Mouse (Mus musculus) urinary bladder, postnatal 25 days (tissue): ENCODE data around the gene Pllp.

Experiments
- DNase-seq: peaks from one replicate; pipeline ENCODE4 v3.0.0; 2022; ENCODE audit warnings: low spot score

Gene Pllp

DNA sequence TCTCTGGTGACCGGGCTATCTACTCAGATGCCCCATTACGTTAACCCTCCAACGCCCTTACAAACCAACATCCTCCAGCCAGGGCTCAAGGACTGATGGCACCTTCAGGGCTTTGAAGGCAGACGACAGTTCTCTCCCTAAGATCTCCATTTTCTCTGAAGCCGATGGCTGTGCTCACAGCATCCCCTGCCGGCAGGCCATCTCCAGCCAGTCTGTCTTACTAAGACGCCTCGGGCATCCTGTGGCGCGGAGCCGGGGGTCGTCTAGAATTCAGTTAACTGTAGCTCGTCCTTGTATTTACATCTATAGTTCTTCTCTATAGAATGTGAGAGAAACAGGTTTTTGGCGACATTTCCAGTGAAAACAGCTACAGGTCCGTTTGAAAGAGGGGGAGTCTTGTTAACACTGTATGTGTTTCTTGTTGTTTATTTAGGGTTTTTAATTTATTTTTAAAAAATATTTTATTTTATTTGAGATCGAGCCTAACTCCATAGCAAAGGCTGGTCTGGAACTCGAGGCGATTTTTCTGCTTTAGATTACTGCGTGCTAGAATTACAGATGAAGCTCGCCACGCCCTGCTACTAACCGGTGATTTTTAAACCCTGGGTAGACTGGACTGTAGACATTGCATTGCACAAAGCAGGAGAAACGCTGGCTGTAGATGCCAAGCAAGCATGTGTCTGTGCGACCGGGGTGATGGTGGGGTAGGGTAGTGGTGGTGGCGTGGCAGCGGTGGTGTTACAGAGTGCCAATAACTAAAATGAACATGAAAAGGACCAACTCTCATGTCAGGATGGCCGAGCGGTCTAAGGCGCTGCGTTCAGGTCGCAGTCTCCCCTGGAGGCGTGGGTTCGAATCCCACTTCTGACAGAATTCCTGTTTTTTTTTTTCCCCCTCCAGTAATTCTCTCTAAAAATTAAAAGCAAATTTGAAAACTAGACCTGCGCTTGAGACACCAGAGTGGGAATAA lies 7.1 kb upstream of the Pllp start:
- peak; percentile 70 for DNase-seq

DNA sequence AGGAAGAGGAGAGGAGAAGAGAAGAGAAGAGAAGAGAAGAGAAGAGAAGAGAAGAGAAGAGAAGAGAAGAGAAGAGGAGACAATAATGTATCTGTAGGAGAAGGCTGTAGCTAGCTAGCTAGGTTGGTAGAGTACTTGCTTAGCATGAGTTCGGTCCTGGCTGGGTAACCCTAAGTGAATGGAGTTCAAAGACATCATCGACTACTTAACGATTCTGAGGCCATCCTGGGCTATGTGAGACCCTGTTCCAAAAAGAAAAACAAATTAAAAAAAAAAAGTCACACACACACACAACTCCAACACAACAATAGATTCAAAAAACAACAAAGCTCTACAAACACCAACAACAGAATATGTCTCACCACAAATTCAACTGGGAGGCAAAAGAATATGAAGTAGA lies 6.1 kb upstream of the Pllp start:
- no peak for DNase-seq

DNA sequence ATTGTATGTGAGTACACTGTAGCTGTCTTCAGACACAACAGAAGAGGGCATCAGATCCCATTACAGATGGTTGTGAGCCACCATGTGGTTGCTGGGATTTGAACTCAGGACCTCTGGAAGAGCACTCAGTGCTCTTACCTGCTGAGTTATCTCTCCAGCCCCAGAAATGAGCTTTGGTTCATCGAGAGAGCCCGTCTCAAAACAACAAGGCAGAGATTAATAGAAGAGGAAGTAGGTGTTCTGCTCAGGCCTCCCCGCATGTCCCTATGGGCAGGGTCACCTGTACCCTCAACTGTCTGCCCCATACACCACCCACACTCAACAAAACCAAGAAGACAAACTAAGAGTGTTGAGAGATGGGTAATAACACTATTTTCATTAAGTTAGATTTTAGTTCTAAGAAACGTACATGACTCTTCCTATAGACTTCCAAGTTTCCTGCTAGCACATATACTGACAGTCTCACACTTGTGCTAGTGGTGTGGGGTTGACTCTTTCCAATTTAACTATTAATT lies 4.4 kb upstream of the Pllp start:
- peak; percentile 1 for DNase-seq

DNA sequence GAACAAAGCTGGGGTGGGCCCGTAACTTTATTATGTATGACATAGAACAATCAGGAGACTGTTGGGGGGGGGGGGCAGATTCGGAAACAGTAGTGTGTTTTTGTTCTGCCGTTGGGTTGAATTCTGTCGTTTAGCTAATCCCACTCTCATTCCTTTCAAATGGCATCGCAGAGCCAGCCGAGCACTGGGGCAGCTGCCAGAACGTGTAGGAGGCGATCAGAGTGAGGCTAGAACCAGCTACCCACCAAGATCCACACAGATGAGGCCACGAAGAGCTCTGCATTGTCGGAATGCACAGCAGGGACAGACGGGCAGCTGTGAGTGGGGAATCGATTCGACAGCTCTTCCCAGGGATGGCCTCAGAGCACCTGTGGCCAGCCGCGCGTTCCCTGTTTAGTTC lies 3.3 kb upstream of the Pllp start:
- no peak for DNase-seq

DNA sequence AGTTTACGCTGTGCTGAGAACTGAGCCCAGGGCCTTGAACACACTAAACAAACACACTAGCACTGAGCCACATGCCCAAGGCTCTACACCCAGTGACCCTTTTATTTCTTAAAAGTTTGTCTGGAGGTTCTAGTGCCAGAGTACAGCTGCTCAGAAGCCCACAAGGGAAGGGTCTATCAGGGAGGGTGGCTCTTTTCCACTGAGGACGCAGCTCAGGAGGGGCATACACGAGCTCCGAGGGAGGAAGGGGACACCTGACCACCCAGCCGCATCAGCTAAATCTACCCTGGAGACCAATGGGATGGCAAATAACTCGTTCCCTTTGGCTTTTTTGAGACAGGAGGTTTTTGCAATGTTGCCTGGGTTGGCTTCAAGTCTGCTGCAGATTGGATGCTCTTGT lies 1.9 kb upstream of the Pllp start:
- DNase-seq = no peak

DNA sequence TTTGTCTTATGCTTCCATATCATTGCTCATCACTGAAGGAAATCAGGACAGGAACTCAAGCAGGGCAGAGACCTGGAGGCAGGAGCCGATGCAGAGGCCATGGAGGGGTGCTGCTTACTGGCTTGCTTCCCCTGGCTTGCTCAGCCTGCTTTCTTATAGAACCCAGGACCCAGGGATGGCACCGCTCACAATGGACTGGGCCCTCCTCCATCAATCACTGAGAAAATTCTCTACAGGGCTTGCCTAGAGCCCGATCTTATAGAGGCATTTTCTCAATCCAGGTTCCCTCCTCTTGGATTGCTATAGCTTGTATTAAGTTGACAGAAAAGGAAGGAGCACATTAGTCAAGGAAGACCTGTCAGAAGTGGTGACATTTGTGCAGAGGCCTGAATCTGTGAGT lies 488 bp upstream of the Pllp start:
- DNase-seq = no peak

DNA sequence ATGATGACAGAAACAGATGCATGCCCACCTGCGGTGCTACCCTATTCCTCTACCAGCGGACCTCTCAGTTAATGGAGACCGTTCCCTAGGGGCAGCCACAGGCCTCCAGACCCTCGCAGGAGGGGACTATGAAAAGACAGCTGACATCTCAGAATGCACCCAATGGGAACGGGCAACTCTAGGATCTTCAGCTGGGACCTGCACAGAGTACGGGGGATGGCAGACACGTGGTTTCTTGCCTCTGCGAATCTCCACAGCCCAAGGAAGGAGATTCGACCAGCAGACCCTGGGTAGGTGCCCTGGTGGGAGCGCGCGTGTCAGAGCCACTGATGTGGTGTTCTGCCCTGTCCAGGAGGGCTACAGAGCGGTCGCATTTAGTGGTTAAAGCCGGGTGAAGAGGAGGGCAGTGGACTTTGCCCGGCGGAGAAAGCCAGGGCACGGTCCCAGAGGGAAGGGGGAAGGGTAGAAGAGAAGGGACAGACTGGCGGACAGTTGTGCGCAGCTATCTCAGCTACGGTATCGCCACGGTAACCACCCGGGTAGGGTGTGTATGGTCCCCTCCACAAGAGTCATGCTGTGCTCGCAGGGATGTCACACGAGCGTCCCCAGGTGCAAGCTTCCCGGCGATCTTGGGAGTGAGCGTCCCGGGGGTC lies 611 bp downstream of the Pllp start:
- DNase-seq = no peak

DNA sequence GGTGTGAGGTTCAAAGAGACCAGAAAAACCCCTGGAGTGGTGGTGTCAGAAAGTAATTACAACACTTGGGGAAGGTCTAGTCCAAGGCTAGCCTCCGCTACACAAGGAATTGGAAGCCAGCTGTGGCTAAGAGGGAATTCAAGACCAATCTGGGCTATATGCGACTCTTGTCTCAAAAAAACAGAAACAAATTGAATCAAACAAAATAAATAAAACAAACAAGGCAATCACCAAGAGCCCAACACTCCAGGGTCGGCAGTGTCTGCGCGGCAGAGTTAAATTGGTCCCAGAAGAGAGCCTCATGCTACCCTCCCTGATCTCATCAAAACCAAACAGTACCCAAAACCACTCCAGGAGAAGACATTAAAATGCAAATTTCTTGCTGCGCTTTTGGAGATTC lies 1.4 kb downstream of the Pllp start:
- no peak for DNase-seq

DNA sequence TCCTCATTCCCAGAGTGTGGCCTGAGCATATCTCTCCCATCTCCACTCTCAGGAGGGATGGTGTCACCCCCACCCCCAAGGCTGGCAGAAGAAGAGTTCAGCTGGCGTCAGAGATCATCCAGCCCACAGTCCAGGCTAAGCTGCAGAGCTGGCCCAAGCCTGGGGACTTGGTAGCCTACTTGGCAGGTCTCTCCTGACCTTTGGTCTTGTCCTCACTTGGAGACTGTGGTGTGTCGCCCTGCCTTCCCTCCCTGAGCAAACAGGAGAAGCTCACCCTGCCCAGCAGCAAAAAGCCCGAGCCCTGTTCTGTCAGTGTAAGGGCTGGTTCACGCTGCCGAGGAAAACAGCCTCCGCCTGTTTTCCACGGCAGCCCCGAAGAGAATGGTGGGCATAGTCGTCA lies 10.1 kb downstream of the Pllp start:
- no peak for DNase-seq

DNA sequence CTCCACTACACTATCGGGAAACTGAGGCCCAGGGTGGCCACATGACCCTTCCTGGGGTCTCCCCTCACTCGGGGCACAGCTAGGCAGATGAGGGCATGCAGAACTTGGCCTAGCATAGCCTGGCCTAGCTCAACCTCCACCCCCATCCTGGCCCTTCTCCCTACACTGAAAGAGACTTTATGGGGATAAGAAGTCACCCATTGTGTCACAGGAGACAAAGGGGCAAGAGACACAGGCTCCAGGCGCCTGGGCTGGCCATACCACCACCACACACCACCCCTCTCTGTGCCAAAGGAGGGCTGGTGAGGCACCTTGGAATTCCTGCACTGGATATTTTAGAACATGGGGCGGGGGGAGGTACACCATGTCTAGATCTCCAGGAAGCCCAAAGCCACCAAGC lies 11.8 kb downstream of the Pllp start:
- no peak for DNase-seq

DNA sequence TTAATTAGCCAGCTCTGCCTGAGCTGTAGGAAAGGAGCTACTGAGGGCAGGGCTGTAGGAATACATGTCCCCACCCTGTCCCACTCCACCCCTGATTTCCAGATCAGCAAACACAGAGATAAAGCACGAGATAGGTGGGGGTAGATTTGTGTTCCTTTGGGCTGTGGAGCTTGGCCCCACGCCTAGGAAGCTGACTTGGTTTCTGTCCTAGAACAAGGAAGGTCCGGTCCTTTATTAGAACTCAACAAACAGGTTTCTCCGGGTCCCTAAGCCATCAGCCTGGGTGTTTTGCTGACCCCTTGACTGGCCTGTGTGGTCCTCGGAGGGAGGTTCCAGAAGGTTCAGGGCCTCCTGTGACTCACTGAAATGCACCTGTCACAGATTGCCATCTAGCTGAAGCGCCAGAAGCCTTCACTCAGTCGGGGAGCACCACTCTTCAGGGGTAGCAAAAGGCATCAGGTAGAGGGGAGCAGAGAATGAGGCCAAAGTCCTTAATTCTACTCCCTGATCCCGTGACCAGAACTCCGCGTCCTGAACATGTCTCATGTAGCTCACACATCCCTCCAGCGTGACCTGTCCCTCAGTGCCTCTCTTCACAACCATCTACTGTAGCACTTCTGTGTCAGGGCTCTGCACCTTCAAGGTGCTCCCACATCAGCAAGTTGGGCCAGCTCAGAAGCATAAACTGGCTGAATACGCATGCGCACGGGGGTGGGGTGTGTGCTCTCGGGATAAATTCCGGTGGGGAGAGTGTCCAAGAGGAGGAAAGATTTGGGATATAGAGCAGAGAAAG lies 13.2 kb downstream of the Pllp start:
- DNase-seq = peak; percentile 47

DNA sequence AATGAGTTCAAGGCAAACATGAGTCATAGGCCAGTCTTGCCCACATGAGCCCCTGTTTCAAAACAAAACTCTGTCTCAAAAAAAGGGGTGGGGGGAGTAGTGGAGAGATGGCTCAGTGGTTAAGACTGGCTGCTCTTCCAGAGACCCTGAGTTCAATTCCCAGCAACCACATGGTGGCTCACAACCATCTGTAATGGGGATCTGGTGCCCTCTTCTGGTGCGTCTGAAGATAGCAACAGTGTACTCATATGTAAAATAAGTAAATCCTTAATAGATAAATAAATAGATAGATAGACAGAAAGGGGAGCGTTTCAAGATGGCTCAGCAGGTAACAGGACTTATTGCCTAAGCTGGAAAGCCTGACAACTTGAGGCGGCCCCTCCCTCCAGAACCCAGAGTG lies 15.7 kb downstream of the Pllp start:
- DNase-seq = no peak

DNA sequence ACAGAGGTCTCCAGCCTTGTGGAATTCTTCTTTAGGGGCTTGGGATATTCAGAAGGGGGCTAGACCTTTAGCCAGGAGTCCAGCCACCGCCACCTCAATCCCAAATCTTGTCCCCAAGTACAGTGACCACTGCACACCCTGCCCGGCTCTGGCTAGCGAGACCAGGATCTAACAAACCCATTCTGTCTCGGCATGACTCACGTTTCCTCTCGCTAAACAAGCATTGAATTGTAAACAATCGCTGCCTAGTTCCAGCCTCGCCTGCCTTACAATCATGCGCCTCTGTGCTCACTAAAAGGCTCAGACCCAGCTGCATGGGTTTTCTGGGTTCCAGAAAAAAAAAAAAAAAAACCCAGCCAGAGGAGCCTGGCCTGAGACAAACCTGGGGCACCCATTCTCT lies 17.5 kb downstream of the Pllp start:
- no peak for DNase-seq

DNA sequence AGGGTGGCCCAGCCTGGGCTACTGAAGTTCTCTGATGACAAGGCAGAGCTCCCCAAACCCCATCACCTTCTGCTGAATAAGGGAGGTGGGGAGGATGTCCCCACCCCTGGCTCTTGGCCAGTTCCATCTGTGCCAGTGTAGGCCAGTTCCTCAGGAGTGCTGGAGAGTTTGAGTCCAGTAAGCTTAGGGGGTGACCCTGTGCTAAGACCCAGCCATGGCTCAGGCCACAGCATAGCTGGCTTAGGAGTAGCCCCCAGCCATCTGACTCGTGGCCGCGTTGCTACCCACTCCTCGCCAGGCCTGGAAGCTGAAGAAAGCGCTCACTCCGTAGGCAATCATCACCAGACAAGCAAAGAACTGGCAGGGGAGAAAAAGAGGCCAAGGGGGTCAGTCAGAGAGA lies 20.2 kb downstream of the Pllp start:
- DNase-seq = no peak

DNA sequence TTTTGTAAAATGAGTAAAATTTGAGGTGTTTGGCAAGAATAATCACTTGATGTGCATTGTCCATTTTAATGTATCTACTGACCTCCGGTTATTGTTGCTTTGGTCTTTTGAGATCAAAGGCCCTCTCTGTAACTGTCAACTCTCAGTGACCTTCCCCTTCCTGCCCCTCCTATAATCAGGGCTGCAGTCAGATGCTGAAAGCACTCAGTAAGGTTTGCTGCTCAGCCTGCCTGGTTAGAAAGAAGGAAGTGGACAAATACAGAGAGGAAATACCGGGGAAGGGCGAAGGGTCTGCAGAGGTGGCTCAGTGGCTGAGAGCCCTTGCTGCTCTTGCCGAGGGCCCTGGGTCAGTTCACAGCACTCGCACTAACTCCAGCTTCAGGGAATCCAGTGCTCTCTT lies 21.7 kb downstream of the Pllp start:
- no peak for DNase-seq

DNA sequence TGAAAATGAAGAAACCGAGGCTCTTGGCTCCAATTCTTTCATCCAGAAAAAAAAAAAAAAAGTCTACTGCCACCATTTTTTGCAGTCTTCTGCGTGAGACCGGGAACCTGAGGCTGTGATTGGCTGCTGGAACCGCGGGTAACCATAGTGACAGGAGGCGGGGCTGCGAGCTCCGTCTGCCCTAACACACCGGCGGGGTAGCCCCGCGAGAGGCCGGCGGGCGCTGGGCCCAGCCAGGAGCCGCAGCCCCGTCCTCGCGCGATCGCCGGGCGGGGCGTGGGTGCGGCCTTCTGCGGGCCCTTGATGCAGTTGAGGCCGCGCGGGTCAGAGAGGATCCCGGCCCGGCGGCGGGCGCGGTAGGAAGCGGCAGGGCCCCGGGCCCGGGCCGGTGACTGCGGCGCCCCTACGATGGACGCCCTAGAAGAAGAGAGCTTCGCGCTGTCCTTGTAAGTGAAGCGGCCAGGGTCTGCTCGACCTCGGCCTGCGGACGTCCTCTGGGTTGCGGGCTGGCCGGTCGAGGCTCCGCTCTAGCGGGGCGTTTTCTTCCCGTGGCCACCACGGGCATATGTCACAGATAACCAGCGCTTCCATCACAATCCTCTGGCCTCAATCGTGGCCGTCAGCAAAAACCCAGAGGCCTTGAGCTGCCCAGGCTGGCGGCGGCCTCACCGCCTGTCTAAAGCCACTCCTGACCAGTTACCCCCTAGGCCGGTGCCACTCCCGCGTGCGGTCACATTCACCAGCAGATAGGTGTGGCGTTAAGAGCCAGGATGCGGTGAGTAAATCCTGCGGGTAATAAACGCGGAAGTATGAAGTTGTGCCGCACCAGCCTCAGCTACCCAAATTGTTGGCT lies 29.4 kb downstream of the Pllp start, which contains the start of gene Arl2bp:
Gene Arl2bp, plus strand, starts transcription at position 145 of the 853 bp plus-strand sequence.
- peak; percentile 94 for DNase-seq

DNA sequence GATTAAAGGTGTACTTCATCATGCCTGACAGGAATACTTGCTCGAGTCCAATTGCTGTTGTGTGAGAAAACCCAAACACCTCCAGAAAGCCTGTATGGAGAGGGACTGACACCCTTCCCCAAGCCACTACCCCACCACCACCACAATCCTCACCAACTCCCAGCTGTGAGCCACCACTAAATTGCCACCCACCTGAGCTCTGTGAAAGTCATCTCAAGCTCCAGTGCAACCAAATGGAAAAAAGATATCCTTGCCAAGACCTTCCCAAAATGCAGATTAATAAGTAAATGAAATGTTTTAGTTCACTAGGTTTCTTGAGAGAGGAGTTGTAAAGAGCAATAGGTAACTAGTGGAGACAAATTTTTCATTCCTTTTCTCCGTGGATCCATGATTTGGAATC lies 31.4 kb downstream of the Pllp start:
- no peak for DNase-seq

DNA sequence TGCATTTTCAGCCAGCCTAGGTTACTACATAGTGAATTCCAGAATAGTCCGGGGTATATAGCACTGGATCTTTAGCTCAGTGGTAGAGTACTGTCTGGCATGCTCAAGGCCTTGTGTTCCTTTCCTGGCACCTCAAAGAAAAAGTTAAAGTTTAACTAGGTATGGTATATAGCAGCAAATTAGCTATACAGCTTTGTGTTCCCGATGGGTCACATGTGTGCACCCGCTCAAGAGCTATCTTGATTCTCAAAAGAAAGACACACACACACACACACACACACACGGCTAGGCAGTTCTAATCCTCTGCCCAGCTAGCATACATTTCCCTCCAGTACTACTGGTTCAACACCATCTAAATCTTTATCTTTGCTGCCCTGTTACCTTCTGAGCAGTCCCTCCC lies 35.7 kb downstream of the Pllp start:
- DNase-seq = no peak

DNA sequence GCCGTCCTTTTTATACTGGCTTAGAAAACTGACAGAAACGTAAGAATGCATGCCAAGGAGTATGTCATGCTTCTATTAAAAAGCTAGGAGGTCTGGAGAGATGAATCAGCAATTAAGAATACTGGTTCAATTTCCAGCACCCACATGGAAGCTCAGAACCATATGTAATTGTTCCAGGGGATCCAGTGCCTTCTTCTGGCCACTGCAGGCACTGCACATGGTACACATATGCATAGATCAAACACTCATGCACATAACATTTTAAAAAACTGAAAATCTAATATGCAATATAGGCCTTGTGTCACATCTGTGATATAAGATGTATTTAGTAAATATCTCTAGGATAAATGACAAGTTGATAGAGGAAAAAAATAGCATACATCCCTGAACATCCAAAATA lies 38.0 kb downstream of the Pllp start:
- DNase-seq = no peak

DNA sequence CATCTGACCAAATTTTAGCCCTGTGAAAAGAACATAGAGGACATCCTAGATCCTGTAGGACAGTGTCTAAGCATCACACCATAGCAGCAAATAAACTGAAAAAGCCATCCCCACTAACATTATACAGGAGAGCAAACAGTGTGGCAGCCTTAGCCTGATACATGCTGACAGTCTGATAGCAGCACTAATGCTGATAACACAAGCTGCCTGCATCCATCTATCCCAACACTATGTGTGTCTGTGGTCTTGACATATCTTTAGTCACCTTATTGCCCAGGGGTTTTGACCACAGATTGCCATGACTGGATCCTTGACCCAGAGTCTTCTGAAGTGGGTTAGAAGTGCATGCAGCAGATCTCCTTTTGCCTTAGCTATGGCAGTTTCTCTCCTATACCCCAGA lies 41.1 kb downstream of the Pllp start:
- no peak for DNase-seq

DNA sequence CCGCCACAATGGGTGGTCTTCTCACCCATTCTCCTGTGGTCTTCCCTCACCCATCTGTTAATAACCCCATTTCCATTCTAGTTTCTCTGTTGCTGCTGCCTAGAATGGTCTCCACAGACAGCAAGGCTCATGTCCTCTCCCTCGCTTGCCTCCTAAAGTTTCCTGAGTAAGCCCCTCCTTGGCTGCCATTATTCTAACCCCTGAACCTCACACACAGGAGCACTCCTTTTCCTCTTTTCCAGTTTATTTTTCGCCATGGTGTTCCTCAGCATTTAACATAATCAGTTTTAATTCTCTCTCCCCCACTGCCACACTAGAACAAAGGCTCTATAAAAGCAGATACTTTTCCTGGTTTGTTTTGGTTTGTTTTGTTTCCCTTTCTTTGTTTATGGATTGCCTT lies 43.1 kb downstream of the Pllp start:
- no peak for DNase-seq

DNA sequence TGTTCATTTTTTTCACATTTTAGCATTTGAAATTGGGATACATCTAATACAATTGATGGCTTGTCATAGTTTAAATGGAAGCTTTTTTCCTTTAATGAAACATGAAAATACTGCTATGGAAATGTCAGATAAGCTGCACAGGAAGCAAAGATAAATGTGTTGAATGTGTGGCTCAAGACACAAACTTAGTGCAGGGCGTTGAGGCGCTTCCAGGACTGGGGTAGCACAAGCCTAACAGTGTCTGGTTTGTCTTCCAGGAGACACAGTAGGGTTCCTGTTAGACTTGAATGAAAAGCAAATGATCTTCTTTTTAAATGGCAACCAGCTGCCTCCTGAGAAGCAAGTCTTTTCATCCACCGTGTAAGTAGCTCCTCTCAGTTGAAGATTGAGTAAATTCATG lies 46.6 kb downstream of the Pllp start:
- no peak for DNase-seq
